Mouse (Mus musculus): Measurements from ENCODE around the gene Cdv3.

DNA sequence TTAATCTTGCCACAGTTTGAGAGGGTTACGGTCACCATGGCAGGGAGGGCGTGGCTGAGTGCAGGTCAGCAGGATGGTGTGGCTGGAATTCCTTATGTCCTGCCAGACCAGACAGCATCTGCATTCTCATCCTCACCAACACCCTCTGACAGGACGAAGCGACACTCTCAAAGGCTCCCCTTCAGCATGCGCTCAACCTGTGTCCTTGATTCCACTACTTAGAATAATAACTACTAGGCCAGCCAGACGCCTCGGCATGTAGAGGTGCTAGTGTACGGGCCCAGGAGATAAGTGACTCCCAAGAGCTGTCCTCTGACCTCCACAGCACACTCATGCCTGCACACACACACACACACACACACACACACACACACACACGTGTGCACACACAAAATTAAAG lies 13.6 kb upstream of the Cdv3 start:
- TF ChIP-seq CTCF (IDR thresholded peaks at IDR 0.05; ENCODE audit: extremely low read depth, insufficient read depth, low read length) (no peak), POLR2A (IDR thresholded peaks at IDR 0.05; ENCODE audit: extremely low read depth, insufficient read depth, low read length) (no peak)
